Mouse (Mus musculus) heart, postnatal 0 days (tissue): ENCODE results near the gene Olfr224.

Source experiments
- CTCF ChIP-seq: IDR thresholded peaks from 2 replicates; pipeline ENCODE4 v1.5.1; 2016; ENCODE audit warnings: antibody characterized with exemption, control low read depth, low read depth
- EP300 ChIP-seq: IDR thresholded peaks from 2 replicates; pipeline ENCODE4 v1.6.1; 2016; ENCODE audit warnings: antibody characterized with exemption, low read depth

DNA sequence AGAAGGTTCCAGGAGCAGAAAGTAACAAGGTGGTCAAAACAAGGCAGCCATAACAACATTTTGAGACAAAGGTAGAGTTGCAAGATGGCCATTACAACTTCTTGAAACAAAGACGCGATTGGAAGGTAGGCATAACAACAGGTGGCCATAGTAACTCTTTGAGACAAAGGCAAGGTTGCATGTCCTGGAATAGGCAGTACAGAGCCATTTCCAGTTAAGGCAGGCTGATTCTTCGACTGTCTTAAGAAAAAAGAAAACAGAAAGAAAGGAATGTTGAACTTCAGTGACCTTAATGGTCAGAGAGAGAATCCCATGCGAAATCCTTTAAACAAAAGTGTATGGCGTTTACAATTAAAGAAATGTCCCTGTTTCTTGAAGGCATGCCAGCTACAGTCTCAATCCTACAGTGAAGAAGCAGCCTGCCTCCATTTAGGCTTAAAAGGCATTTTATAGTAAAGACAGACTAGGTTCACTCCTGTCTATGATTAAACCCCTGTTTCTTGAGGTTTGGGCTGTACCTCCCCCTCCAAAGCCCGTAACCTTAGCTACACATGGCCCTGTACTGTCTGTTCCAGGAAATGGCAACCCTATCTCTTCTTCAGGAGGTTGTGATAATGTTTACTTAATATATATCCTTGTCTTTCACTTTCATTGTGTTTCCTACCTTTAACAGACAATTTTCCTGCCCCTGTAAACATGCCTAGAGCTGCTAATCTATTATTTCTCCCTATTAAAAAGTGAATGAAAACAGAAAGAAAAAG lies 32.6 kb upstream of the Olfr224 start:
- TF ChIP-seq CTCF (no peak), EP300 (no peak)
